In genomic region chr15:86184851-86185688, GRCm38 (mm10) we compare ENCODE assay signal across 8 mouse cellular contexts. TPM values are rescaled to one million over a fixed set of nuclear protein-coding genes. Genes with fewer than 3 reads are reported as not detected.
A peak's percentile ranks its signal among the peaks of the same experiment; 100 is the strongest.
DNase-seq lines count a peak whose midpoint lies in the region; ATAC-seq and TF ChIP-seq lines count a peak whose summit lies in the region.

No protein-coding gene starts in this region.

- H3K4me1 ChIP-seq in heart, embryonic 10.5 days = peaks cover 60% of the 10 kb centered on the region
- peaks cover 34% of the 10 kb centered on the region for H3K4me1 ChIP-seq in kidney, postnatal 0 days (replicated peaks; ENCODE audit: insufficient read depth, low read length)

- peaks cover 19% of the 10 kb centered on the region for H3K27me3 ChIP-seq in heart, embryonic 10.5 days (ENCODE audit: insufficient read depth, poor library complexity, severe bottlenecking)
- no peaks in the 10 kb centered on the region for H3K27me3 ChIP-seq in kidney, postnatal 0 days (ENCODE audit: insufficient read depth, low read length)

- peak overlapping the region; percentile 83 for H3K4me3 ChIP-seq in heart, embryonic 10.5 days
- peak overlapping the region; percentile 83 for H3K4me3 ChIP-seq in kidney, postnatal 0 days (replicated peaks; ENCODE audit: low read depth, low read length)

- no peak for DNase-seq in cerebellum, adult 11 months
- peak; percentile 63 for DNase-seq in MN1 (ENCODE audit: low spot score)
- peak; percentile 68 for DNase-seq in embryo, embryonic 10.5 days (ENCODE audit: low spot score)
- DNase-seq in heart, embryonic 10.5 days (ENCODE audit: low spot score) = no peak
- peak; percentile 53 for DNase-seq in kidney, postnatal 0 days (ENCODE audit: low spot score)
- DNase-seq in lung, postnatal 14 days = peak; percentile 57
- peak; percentile 42 for DNase-seq in right cerebral cortex, postnatal 14 days

- no peaks in the 10 kb centered on the region for H3K9me3 ChIP-seq in heart, embryonic 10.5 days
- H3K9me3 ChIP-seq in kidney, postnatal 0 days (replicated peaks; ENCODE audit: low read length) = no peaks in the 10 kb centered on the region

- peak overlapping the region; percentile 93 for H3K9ac ChIP-seq in kidney, postnatal 0 days (ENCODE audit: low read depth, low read length)

- under 1% methylated on average over 70 of the region's 70 CpGs for WGBS in heart, embryonic 10.5 days
- under 1% methylated on average over 68 of the region's 70 CpGs for WGBS in kidney, postnatal 0 days

- peak overlapping the region; percentile 94 for H3K27ac ChIP-seq in heart, embryonic 10.5 days
- peak overlapping the region; percentile 91 for H3K27ac ChIP-seq in kidney, postnatal 0 days

- peak; percentile 12; the same call in 1 of the 2 replicates for ATAC-seq in cerebellum, adult (ENCODE audit: insufficient number of reproducible peaks, low FRiP score, low TSS enrichment)
- peak; percentile 27 for ATAC-seq in kidney, postnatal 0 days (replicated peaks; ENCODE audit: low FRiP score, low read depth)

- no peaks in the 10 kb centered on the region for H3K36me3 ChIP-seq in heart, embryonic 10.5 days
- no peaks in the 10 kb centered on the region for H3K36me3 ChIP-seq in kidney, postnatal 0 days (ENCODE audit: insufficient read depth, low read length)

- H3K4me2 ChIP-seq in kidney, postnatal 0 days (ENCODE audit: low read length) = peak overlapping the region; percentile 71

- TF ChIP-seq CTCF in kidney, postnatal 0 days (IDR thresholded peaks at IDR 0.05; ENCODE audit: low read depth) = no peak

RNA-seq across cellular contexts. Expression of gene Cerk, which starts 0.9 kb away (rescaled TPM):
- polyA plus RNA-seq in heart, embryonic 10.5 days (2016; fragmentation: Nextera tagmentation; extraction: Ambion mirVana) = 8.3 and 10.3 TPM in 2 replicates
- polyA plus RNA-seq in kidney, postnatal 0 days (2015; fragmentation: Nextera tagmentation; extraction: Ambion mirVana) = 9.4 and 10.6 TPM in 2 replicates

RNA-seq across cellular contexts. Expression of gene Tbc1d22a, which starts 29.2 kb away (rescaled TPM):
- polyA plus RNA-seq in heart, embryonic 10.5 days (2016; fragmentation: Nextera tagmentation; extraction: Ambion mirVana) = 9.5 and 11.6 TPM in 2 replicates
- 12.7 and 14.0 TPM in 2 replicates for polyA plus RNA-seq in kidney, postnatal 0 days (2015; fragmentation: Nextera tagmentation; extraction: Ambion mirVana)

Comparison
In these comparisons a context has a peak if more than half of its experiments do, and no peak if none do; other contexts are left out.
1. DNase-seq: peak in MN1 (single experiment), embryo, embryonic 10.5 days (single experiment), kidney, postnatal 0 days (single experiment), lung, postnatal 14 days (single experiment) and right cerebral cortex, postnatal 14 days (single experiment); none in cerebellum, adult 11 months (single experiment) and heart, embryonic 10.5 days (single experiment).